Mouse (Mus musculus): ENCODE data around the gene Cntnap1.

GRCm38 (mm10) chr11:101230061-101230511 lies 59.8 kb downstream of the Cntnap1 start:
- TF ChIP-seq CTCF (IDR thresholded peaks at IDR 0.05) (no peak), EP300 (IDR thresholded peaks at IDR 0.05) (no peak)

Data from lung, postnatal 0 days (tissue).